Mouse (Mus musculus) heart, embryonic 10.5 days (tissue): ENCODE measurements around the gene Kdm6a. TPM values are rescaled to one million over a fixed set of nuclear protein-coding genes. Genes with fewer than 3 reads are reported as not detected.

Source experiments
- DNase-seq: peaks from one replicate; pipeline ENCODE4 v3.0.0-alpha.2; 2017; ENCODE audit warnings: low spot score
- H3K27ac ChIP-seq: fragments of 300-500 bp; sonication (generic); 2 replicates; pipeline ENCODE4 v1.5.1; 2016; ENCODE audit warnings: mild to moderate bottlenecking
- H3K27me3 ChIP-seq: fragments of 300-500 bp; sonication (generic); 2 replicates; pipeline ENCODE4 v1.6.1; 2016; ENCODE audit warnings: mild to moderate bottlenecking; ENCODE audit not compliant: poor library complexity, insufficient read depth, severe bottlenecking
- H3K36me3 ChIP-seq: fragments of 300-500 bp; sonication (generic); 2 replicates; pipeline ENCODE4 v1.6.1; 2016; ENCODE audit warnings: mild to moderate bottlenecking, moderate library complexity
- H3K4me1 ChIP-seq: fragments of 300-500 bp; sonication (generic); 2 replicates; pipeline ENCODE4 v1.6.1; 2016; ENCODE audit warnings: mild to moderate bottlenecking
- H3K4me3 ChIP-seq: fragments of 300-500 bp; sonication (generic); 2 replicates; pipeline ENCODE4 v1.5.1; 2016; ENCODE audit warnings: mild to moderate bottlenecking, moderate library complexity
- H3K9me3 ChIP-seq: fragments of 300-500 bp; sonication (generic); 2 replicates; pipeline ENCODE4 v1.6.1; 2016; ENCODE audit warnings: mild to moderate bottlenecking, moderate library complexity
- WGBS: fragments of 180-500 bp; shearing (Covaris S2); methylation state at CpG from one replicate; pipeline ENCODE4 v1.1.7; 2016; 5-methylcytosine and 5-hydroxymethylcytosine counted together
- polyA plus RNA-seq: library from polyadenylated mRNA; unstranded; fragments of >200 nt; fragmentation: Nextera tagmentation; extraction: Ambion mirVana; gene quantifications from 2 replicates; pipeline ENCODE4 v1.2.1, GENCODE M21; 2016

Kdm6a gene
- polyA plus RNA-seq, 1 experiment from 2014 or later = 18.9 TPM

DNA sequence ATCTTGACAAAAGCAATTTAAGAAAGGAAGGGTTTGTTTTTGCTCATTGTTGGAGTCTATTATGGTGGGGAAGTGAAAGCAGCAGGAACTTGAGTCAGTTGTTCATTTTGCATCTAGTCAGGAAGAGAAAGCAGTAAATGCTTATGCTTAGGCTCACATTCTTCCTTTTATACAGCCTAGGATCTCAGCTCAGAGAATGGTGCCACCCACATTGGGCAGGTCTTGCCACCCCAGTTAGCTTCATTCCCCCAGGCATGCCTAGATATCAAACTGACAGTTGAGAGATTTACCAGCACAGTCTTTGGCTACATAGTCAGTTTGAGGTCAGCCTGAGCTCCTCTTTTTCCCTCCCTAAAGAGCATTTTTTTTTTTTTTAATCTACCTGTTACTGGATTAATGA is 24.8 kb downstream of the Kdm6a start:
- DNase-seq = no peak
- Histone ChIP-seq H3K36me3 (no peaks in the 10 kb centered on the region), H3K27ac (no peak overlapping the region), H3K4me3 (no peak overlapping the region), H3K27me3 (no peaks in the 10 kb centered on the region), H3K4me1 (no peaks in the 10 kb centered on the region), H3K9me3 (no peaks in the 10 kb centered on the region)

DNA sequence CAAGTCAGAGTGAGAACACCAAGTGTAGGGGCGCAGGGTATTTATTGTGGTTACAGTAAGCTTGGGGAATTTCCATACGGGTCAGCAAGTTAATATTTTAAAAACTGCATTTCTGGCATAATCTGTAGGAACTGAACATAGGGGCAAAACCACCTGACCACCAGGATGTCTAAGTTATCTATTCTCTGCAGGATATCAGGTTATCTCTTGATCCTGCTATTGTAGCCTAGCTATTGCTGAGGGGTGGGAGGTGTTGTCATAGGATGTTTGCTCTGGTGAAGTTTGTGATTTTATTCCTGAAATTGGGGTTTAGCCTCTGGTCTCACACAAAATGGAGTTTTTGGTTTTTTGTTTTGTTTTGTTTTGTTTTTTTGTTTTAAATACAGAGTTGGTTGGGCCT is 25.9 kb downstream of the Kdm6a start:
- H3K9me3 ChIP-seq = no peaks in the 10 kb centered on the region
- H3K27ac ChIP-seq = no peak overlapping the region
- no peaks in the 10 kb centered on the region for H3K36me3 ChIP-seq
- 90% methylated on average over 2 of the region's 2 CpGs for WGBS
- H3K4me3 ChIP-seq = no peak overlapping the region
- H3K4me1 ChIP-seq = no peaks in the 10 kb centered on the region
- H3K27me3 ChIP-seq = no peaks in the 10 kb centered on the region
- DNase-seq = no peak

DNA sequence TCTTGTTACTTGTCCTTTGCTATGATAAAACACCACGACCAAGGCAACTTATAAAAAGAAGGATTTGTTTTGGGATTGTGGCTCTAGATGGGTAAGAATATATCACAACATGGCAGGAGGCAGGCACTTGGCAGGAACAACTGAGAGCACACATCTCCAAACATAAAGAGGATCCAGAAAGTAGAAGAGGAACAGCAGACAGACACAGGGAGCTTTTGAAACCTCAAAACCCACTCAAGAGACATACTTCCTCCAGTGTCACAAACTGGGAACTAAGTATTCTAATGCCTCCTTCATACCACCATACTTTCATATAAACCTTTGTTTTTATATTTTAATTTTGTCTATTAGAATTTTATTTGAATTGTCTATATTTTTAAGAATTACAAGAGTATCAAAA is 77.2 kb downstream of the Kdm6a start:
- DNase-seq = no peak
- H3K27me3 ChIP-seq = no peaks in the 10 kb centered on the region
- no peaks in the 10 kb centered on the region for H3K9me3 ChIP-seq
- WGBS = 87% methylated on average over 1 of the region's 1 CpGs
- H3K4me1 ChIP-seq = no peaks in the 10 kb centered on the region
- H3K36me3 ChIP-seq = peaks cover 15% of the 10 kb centered on the region; the same call in 1 of the 2 replicates
- H3K27ac ChIP-seq = no peak overlapping the region
- no peak overlapping the region for H3K4me3 ChIP-seq

DNA sequence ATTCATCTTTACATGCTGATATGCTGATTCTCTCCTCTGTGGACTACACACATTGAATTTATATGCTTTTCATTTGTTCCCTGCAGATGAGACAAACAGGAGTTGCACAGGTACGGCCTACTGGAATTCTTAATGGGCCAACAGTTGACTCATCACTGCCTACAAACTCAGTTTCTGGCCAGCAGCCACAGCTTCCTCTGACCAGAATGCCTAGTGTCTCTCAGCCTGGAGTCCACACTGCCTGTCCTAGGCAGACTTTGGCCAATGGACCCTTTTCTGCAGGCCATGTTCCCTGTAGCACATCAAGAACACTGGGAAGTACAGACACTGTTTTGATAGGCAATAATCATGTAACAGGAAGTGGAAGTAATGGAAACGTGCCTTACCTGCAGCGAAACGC is 88.2 kb downstream of the Kdm6a start:
- Histone ChIP-seq H3K9me3 (no peaks in the 10 kb centered on the region), H3K4me3 (no peak overlapping the region), H3K36me3 (peaks cover 28% of the 10 kb centered on the region), H3K27ac (no peak overlapping the region), H3K4me1 (no peaks in the 10 kb centered on the region), H3K27me3 (no peaks in the 10 kb centered on the region)
- 92% methylated on average over 4 of the region's 4 CpGs for WGBS
- DNase-seq = no peak

DNA sequence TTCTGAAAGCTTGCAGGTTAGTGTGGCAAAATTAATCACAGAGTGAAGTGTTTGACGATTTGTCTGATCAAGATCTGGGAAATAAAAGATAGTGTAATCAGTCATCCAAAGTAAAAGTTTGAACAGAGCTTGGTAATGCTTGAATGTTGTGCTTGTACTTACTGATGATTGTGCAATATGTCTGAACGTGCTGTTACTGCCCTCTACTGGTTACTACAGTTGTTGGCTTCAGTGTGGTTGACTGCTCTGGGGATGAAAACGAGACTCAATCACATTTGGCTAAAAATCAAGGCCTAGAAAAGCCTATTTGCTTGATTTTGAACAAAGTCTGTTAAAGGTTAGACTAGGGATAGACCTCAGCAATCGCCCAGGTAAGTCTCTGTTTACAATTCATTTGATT is 92.4 kb downstream of the Kdm6a start:
- Histone ChIP-seq H3K27me3 (no peaks in the 10 kb centered on the region), H3K4me3 (no peak overlapping the region), H3K9me3 (no peaks in the 10 kb centered on the region), H3K27ac (no peak overlapping the region), H3K36me3 (peaks cover 41% of the 10 kb centered on the region), H3K4me1 (no peaks in the 10 kb centered on the region)
- no peak for DNase-seq
- 55% methylated on average over 4 of the region's 4 CpGs for WGBS

DNA sequence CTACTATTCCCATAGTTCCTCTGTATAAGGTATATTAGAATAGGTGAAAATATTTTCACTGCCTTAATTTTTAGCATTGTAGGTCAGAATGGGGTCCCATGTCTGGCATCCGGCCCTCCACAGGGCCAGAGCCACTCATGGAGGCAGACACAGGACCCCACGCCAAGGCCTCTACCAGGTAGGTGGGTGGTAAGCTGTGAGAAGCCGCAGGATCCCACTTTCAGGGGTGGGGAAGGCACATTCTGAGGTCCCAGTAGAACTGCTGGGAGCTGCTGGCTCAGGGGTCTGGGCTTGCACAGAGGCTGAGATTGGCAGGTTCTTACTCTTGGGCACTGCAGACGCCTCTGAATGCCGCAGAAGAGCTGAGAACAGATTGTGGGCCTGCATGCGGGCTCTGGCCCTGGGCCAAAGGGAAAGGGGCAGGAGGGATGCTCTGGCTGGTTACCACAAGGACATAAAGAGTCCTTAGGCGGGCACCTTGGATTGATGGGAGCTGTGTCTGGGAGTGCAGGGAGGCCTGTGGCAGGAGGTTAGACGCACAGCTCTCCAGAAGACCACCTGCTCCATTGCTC is 95.9 kb downstream of the Kdm6a start:
- DNase-seq = no peak
- no peak overlapping the region for H3K27ac ChIP-seq
- H3K9me3 ChIP-seq = no peaks in the 10 kb centered on the region
- no peaks in the 10 kb centered on the region for H3K27me3 ChIP-seq
- no peak overlapping the region for H3K4me3 ChIP-seq
- H3K4me1 ChIP-seq = no peaks in the 10 kb centered on the region
- 94% methylated on average over 8 of the region's 8 CpGs for WGBS
- peaks cover 24% of the 10 kb centered on the region for H3K36me3 ChIP-seq

DNA sequence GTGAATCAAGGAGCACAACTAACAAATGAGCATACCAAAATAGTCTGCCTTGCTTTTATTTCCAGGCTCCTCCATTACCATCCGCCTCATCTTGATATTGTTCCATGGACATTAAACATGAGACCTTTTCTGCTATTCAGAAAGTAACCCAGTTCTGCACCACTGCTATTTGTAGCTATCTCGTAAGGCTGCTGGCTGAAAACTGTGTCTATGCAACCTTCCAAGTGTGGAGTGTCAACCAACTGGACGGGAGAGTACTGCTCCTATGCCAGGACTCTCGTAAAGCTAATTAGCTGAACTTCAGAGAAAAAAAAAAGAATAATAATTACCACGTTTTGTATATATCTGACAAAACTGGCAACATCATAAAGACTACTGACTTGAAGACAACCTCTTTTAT is 116.2 kb downstream of the Kdm6a start:
- H3K36me3 ChIP-seq = peaks cover 3% of the 10 kb centered on the region; the same call in 1 of the 2 replicates
- H3K27ac ChIP-seq = no peak overlapping the region
- no peak overlapping the region for H3K4me3 ChIP-seq
- H3K4me1 ChIP-seq = no peaks in the 10 kb centered on the region
- no peak for DNase-seq
- WGBS = 87% methylated on average over 5 of the region's 5 CpGs
- H3K9me3 ChIP-seq = no peaks in the 10 kb centered on the region
- no peaks in the 10 kb centered on the region for H3K27me3 ChIP-seq

DNA sequence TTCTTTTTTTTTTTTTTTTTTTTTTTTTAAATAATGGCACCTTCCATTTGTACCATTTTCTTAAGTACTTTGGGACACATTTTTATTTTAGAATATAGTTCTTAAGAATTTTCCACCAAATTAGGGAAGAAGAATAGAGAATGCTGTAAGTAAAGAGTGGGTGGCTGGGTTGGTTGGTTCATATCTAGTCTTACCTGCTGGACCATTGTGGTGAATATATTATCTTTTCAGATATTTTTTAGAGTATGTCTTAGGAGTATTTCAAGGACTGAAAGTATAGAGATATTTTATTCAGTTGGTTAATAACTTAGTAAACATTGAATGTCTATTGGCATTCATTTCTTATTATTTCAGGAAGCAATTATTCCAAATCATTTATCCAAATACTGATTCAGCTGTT is 117.8 kb downstream of the Kdm6a start:
- H3K4me3 ChIP-seq = no peak overlapping the region
- peaks cover 3% of the 10 kb centered on the region; the same call in 1 of the 2 replicates for H3K36me3 ChIP-seq
- H3K27me3 ChIP-seq = no peaks in the 10 kb centered on the region
- no peak overlapping the region for H3K27ac ChIP-seq
- no peaks in the 10 kb centered on the region for H3K9me3 ChIP-seq
- DNase-seq = no peak
- H3K4me1 ChIP-seq = no peaks in the 10 kb centered on the region

Other genes starting within 250 kb of the Kdm6a start
- not detected in 2 replicates for gene Dusp21, start 16.7 kb upstream of the Kdm6a start, polyA plus RNA-seq